Mouse (Mus musculus): ENCODE measurements around the gene St7l. TPM values are rescaled to one million over a fixed set of nuclear protein-coding genes. Genes with fewer than 3 reads are reported as not detected.

Gene St7l
- polyA plus RNA-seq, 1 experiment from 2014 or later: 33.2 TPM

- TF ChIP-seq CTCF (IDR thresholded peaks at IDR 0.05; ENCODE audit: low read depth): no peak
- Histone ChIP-seq H3K27ac (ENCODE audit: low read depth) (peak overlapping the region; percentile 78), H3K9ac (no peak overlapping the region), H3K9me3 (ENCODE audit: low read depth, low read length) (no peaks in the 10 kb centered on the region), H3K27me3 (ENCODE audit: insufficient read depth, low read length) (peaks cover 20% of the 10 kb centered on the region), H3K36me3 (ENCODE audit: insufficient read depth) (no peaks in the 10 kb centered on the region), H3K4me3 (ENCODE audit: low read depth, low read length) (no peak overlapping the region), H3K4me2 (peak overlapping the region; percentile 78), H3K4me1 (ENCODE audit: insufficient read depth) (peaks cover 22% of the 10 kb centered on the region; the same call in 1 of the 2 replicates)
- under 1% methylated on average over 5 of the region's 5 CpGs for WGBS
- DNase-seq (peak; percentile 83), ATAC-seq (ENCODE audit: insufficient read depth) (peak; percentile 61; the same call in 1 of the 2 replicates)
Measured at GRCm38 (mm10) chr3:104962866-104963265, 99.1 kb downstream of the St7l start.

DNA sequence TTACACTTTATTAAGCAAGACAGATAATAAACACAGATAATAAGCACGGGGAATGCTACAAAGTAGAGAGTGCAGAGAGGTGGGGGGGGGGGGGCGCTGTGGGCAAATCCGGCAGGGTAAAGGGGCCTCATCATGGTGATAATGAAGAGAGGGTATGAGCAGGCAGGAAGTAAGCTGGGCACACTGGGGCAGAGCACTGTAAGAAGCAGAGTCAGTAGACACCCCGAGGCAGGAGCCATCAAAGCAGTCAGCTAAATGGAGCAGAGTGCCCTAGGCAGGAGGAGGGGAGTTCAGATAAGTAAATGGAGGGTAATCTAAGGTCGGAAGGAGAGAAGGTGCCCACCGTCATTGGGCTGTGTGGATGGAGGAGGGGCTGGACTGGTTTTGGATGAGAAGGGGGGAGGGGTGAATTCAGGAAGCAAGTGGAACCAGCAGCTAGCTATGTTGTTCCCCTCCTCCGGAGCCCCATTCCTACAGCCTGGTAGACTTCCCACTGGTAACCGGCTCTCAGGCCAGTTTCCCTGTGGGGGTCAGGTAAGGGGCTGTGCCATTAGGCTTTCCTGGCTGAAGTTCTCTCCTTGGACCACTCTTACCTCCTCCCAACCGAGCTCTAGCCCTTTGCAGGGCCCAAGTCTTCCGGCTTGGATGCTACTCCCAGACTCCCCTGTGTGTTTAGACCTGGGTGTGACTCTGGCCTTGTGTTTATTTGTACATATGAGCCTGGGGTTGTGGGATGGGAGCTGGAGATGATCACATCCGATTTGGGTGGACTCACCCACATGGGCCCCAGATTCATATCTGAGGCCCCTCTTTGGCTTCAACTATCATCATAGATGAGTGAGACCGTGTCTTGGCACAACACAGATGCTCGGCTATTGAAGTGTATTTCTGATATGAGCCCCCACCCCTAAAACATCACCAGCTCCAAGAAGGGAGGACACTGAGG lies 99.8 kb downstream of the St7l start:
- H3K9me3 ChIP-seq (ENCODE audit: low read depth, low read length): no peaks in the 10 kb centered on the region
- H3K27ac ChIP-seq (ENCODE audit: low read depth): peak overlapping the region; percentile 78
- DNase-seq: no peak
- H3K4me2 ChIP-seq: peak overlapping the region; percentile 21; the same call in 1 of the 2 replicates
- no peak overlapping the region for H3K9ac ChIP-seq
- no peak for TF ChIP-seq CTCF (IDR thresholded peaks at IDR 0.05; ENCODE audit: low read depth)
- peaks cover 25% of the 10 kb centered on the region; the same call in 1 of the 2 replicates for H3K4me1 ChIP-seq (ENCODE audit: insufficient read depth)
- peak; percentile 10; the same call in 1 of the 2 replicates for ATAC-seq (ENCODE audit: insufficient read depth)
- H3K27me3 ChIP-seq (ENCODE audit: insufficient read depth, low read length): peaks cover 20% of the 10 kb centered on the region
- WGBS: 15% methylated on average over 13 of the region's 13 CpGs
- H3K36me3 ChIP-seq (ENCODE audit: insufficient read depth): no peaks in the 10 kb centered on the region
- no peak overlapping the region for H3K4me3 ChIP-seq (ENCODE audit: low read depth, low read length)

GRCm38 (mm10) chr3:104965070-104965855 lies 101.5 kb downstream of the St7l start:
- no peak overlapping the region for H3K27ac ChIP-seq (ENCODE audit: low read depth)
- DNase-seq (no peak), ATAC-seq (ENCODE audit: insufficient read depth) (no peak)
- no peak overlapping the region for H3K4me2 ChIP-seq
- no peaks in the 10 kb centered on the region for H3K36me3 ChIP-seq (ENCODE audit: insufficient read depth)
- H3K27me3 ChIP-seq (ENCODE audit: insufficient read depth, low read length): peaks cover 20% of the 10 kb centered on the region
- H3K4me1 ChIP-seq (ENCODE audit: insufficient read depth): peaks cover 26% of the 10 kb centered on the region; the same call in 1 of the 2 replicates
- no peaks in the 10 kb centered on the region for H3K9me3 ChIP-seq (ENCODE audit: low read depth, low read length)
- no peak overlapping the region for H3K9ac ChIP-seq
- no peak for TF ChIP-seq CTCF (IDR thresholded peaks at IDR 0.05; ENCODE audit: low read depth)
- 55% methylated on average over 8 of the region's 8 CpGs for WGBS
- H3K4me3 ChIP-seq (ENCODE audit: low read depth, low read length): no peak overlapping the region

DNA sequence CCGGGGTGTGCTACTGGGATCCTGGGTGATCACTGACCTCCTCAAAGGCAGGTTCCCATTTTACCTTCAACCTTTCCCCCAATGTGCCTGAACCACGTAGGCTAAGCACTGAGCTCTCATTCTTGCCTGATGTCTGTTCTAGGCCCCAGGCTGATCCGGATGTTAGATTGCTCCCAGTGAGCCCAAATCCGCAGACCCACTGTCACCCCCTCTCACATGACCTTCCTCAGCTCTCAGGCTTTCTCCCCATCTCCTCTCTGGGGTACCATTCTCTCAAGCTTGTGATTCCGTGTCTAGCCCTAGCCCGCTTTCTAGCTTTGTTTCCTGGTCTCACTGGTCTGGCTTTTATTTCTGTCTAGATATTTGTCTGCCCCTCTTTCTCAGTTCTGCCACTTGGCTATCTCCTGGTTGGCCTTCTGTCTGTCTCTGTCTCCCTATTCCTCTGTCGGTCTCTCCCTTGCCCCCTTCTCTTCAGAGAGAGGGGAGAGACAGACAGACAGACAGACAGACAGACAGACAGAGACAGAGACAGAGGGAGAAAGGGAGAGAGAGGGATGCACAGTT lies 102.3 kb downstream of the St7l start:
- ATAC-seq (ENCODE audit: insufficient read depth) (no peak), DNase-seq (no peak)
- peaks cover 16% of the 10 kb centered on the region for H3K27me3 ChIP-seq (ENCODE audit: insufficient read depth, low read length)
- H3K4me3 ChIP-seq (ENCODE audit: low read depth, low read length): no peak overlapping the region
- no peak overlapping the region for H3K27ac ChIP-seq (ENCODE audit: low read depth)
- no peaks in the 10 kb centered on the region for H3K36me3 ChIP-seq (ENCODE audit: insufficient read depth)
- H3K9ac ChIP-seq: no peak overlapping the region
- WGBS: 75% methylated on average over 7 of the region's 7 CpGs
- no peak for TF ChIP-seq CTCF (IDR thresholded peaks at IDR 0.05; ENCODE audit: low read depth)
- no peak overlapping the region for H3K4me2 ChIP-seq
- H3K4me1 ChIP-seq (ENCODE audit: insufficient read depth): peaks cover 23% of the 10 kb centered on the region; the same call in 1 of the 2 replicates
- no peaks in the 10 kb centered on the region for H3K9me3 ChIP-seq (ENCODE audit: low read depth, low read length)

DNA sequence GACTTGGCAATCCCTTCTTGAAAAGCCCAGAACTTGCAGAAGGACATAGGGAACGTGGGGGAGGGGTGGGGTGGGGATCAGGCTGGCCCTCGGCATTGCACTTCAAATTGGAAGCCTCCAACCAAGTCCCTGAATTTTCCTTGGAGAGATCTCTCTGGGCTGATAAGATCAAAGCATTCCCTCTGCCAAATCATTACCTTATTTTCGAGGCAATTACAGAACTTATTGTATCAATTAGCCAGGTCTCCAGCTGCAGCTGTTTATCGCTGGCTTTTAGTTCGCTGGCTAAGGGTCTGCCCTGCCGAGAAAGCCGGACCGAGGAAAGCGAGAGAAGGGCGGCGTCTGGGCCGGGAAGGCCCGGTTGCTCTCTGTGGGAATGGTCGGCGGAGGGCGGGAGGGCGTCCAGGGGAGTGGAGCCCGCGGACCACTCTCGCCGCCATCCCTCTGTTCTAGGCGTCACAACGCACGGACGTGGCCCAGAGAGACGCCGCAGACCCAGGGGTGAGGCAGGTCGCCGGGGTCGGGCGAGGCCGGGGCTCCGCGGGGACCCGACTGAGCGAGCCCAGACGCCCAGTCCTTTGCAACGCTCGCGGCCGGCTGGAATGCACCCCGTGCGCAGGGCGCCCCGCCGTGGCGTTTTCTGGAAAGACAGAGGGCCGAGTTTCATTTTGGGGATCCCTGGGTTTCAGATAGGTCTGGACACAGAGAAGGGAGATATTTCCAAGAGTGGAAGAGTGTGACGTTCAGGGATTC lies 103.9 kb downstream of the St7l start:
- Histone ChIP-seq H3K9me3 (ENCODE audit: low read depth, low read length) (no peaks in the 10 kb centered on the region), H3K4me3 (ENCODE audit: low read depth, low read length) (peak overlapping the region; percentile 54), H3K9ac (peak overlapping the region; percentile 69), H3K27me3 (ENCODE audit: insufficient read depth, low read length) (peaks cover 2% of the 10 kb centered on the region; the same call in 1 of the 2 replicates), H3K36me3 (ENCODE audit: insufficient read depth) (no peaks in the 10 kb centered on the region), H3K27ac (ENCODE audit: low read depth) (peak overlapping the region; percentile 83), H3K4me2 (peak overlapping the region; percentile 74), H3K4me1 (ENCODE audit: insufficient read depth) (peaks cover 17% of the 10 kb centered on the region; the same call in 1 of the 2 replicates)
- WGBS: under 1% methylated on average over 49 of the region's 49 CpGs
- DNase-seq (peak; percentile 95), ATAC-seq (ENCODE audit: insufficient read depth) (peak; percentile 72)
- peak; percentile 72 for TF ChIP-seq CTCF (IDR thresholded peaks at IDR 0.05; ENCODE audit: low read depth)

Other genes starting within 250 kb of the St7l start
- 31.0 and 33.4 TPM in 2 replicates for gene Slc16a1, start 225.3 kb upstream of the St7l start, polyA plus RNA-seq (2014; fragmentation: Nextera tagmentation; extraction: Ambion mirVana)
- 2.7 and 3.7 TPM in 2 replicates for gene Ppm1j, start 82.9 kb upstream of the St7l start, polyA plus RNA-seq (2014; fragmentation: Nextera tagmentation; extraction: Ambion mirVana)
- gene Fam19a3, start 82.2 kb upstream of the St7l start, polyA plus RNA-seq (2014; fragmentation: Nextera tagmentation; extraction: Ambion mirVana): 0.07 TPM in 1 of 2 replicates, not detected in the other
- gene Rhoc, start 75.6 kb upstream of the St7l start, polyA plus RNA-seq (2014; fragmentation: Nextera tagmentation; extraction: Ambion mirVana): 142 and 145 TPM in 2 replicates
- 51.0 and 53.9 TPM in 2 replicates for gene Mov10, start 45.4 kb upstream of the St7l start, polyA plus RNA-seq (2014; fragmentation: Nextera tagmentation; extraction: Ambion mirVana)
- 233 and 236 TPM in 2 replicates for gene Capza1, start 500 bp downstream of the St7l start, polyA plus RNA-seq (2014; fragmentation: Nextera tagmentation; extraction: Ambion mirVana)
- gene Wnt2b, start 97.9 kb downstream of the St7l start, polyA plus RNA-seq (2014; fragmentation: Nextera tagmentation; extraction: Ambion mirVana): 2.8 and 3.4 TPM in 2 replicates
- gene Cttnbp2nl, start 189.1 kb downstream of the St7l start, polyA plus RNA-seq (2014; fragmentation: Nextera tagmentation; extraction: Ambion mirVana): 38.5 and 42.3 TPM in 2 replicates
- gene 4930564D02Rik, start 202.8 kb downstream of the St7l start, polyA plus RNA-seq (2014; fragmentation: Nextera tagmentation; extraction: Ambion mirVana): not detected in 2 replicates

Data from lung, embryonic 14.5 days (tissue).